Mouse (Mus musculus): ENCODE measurements around the gene Rpl12.

GRCm38 (mm10) chr2:32928235-32928946 is 33.0 kb upstream of the Rpl12 start:
- TF ChIP-seq CTCF (IDR thresholded peaks at IDR 0.05; ENCODE audit: borderline replicate concordance, insufficient read depth, low read depth, low read length) (peak; percentile 91), POLR2A (IDR thresholded peaks at IDR 0.05; ENCODE audit: borderline replicate concordance, insufficient read depth, low read length) (no peak)
